Mouse (Mus musculus): ENCODE measurements around the gene Zfp618. TPM values are rescaled to one million over a fixed set of nuclear protein-coding genes. Genes with fewer than 3 reads are reported as not detected.

The Zfp618 gene
- polyA plus RNA-seq, 1 experiment from 2014 or later: 29.7 TPM

- H3K4me2 ChIP-seq (ENCODE audit: low read depth, severe bottlenecking): no peak overlapping the region
- H3K4me1 ChIP-seq (ENCODE audit: control insufficient read depth, insufficient read depth, low read length): peaks cover 8% of the 10 kb centered on the region
- DNase-seq (ENCODE audit: low spot score): no peak
- H3K4me3 ChIP-seq (ENCODE audit: low read depth, low read length): no peak overlapping the region
- no peaks in the 10 kb centered on the region for H3K9me3 ChIP-seq (ENCODE audit: control insufficient read depth, low read length)
- H3K36me3 ChIP-seq (ENCODE audit: control insufficient read depth, insufficient read depth, low read length): no peaks in the 10 kb centered on the region; the same call in 1 of the 2 replicates
- ATAC-seq (ENCODE audit: insufficient number of reproducible peaks, low FRiP score, low TSS enrichment, low read depth): no peak
- WGBS: 85% methylated on average over 11 of the region's 11 CpGs
- no peak overlapping the region for H3K9ac ChIP-seq (ENCODE audit: low read length)
- H3K27me3 ChIP-seq (ENCODE audit: control insufficient read depth, insufficient read depth, low read length): no peaks in the 10 kb centered on the region
- H3K27ac ChIP-seq (replicated peaks; ENCODE audit: low read depth, low read length): no peak overlapping the region
Measured at GRCm38 (mm10) chr4:63000316-63001055, 35.1 kb downstream of the Zfp618 start.

- Histone ChIP-seq H3K4me1 (ENCODE audit: control insufficient read depth, insufficient read depth, low read length) (peaks cover 8% of the 10 kb centered on the region), H3K27me3 (ENCODE audit: control insufficient read depth, insufficient read depth, low read length) (no peaks in the 10 kb centered on the region), H3K9me3 (ENCODE audit: control insufficient read depth, low read length) (no peaks in the 10 kb centered on the region), H3K4me3 (ENCODE audit: low read depth, low read length) (no peak overlapping the region), H3K4me2 (ENCODE audit: low read depth, severe bottlenecking) (no peak overlapping the region), H3K27ac (replicated peaks; ENCODE audit: low read depth, low read length) (no peak overlapping the region), H3K9ac (ENCODE audit: low read length) (no peak overlapping the region), H3K36me3 (ENCODE audit: control insufficient read depth, insufficient read depth, low read length) (no peaks in the 10 kb centered on the region; the same call in 1 of the 2 replicates)
- 79% methylated on average over 1 of the region's 1 CpGs for WGBS
- ATAC-seq (ENCODE audit: insufficient number of reproducible peaks, low FRiP score, low TSS enrichment, low read depth) (no peak), DNase-seq (ENCODE audit: low spot score) (no peak)
Measured at GRCm38 (mm10) chr4:63002386-63002785, 37.0 kb downstream of the Zfp618 start.

- no peaks in the 10 kb centered on the region for H3K9me3 ChIP-seq (ENCODE audit: control insufficient read depth, low read length)
- no peak overlapping the region for H3K4me2 ChIP-seq (ENCODE audit: low read depth, severe bottlenecking)
- H3K36me3 ChIP-seq (ENCODE audit: control insufficient read depth, insufficient read depth, low read length): no peaks in the 10 kb centered on the region; the same call in 1 of the 2 replicates
- H3K9ac ChIP-seq (ENCODE audit: low read length): no peak overlapping the region
- H3K27ac ChIP-seq (replicated peaks; ENCODE audit: low read depth, low read length): no peak overlapping the region
- no peak overlapping the region for H3K4me3 ChIP-seq (ENCODE audit: low read depth, low read length)
- WGBS: 73% methylated on average over 11 of the region's 11 CpGs
- H3K4me1 ChIP-seq (ENCODE audit: control insufficient read depth, insufficient read depth, low read length): no peaks in the 10 kb centered on the region
- H3K27me3 ChIP-seq (ENCODE audit: control insufficient read depth, insufficient read depth, low read length): no peaks in the 10 kb centered on the region
- DNase-seq (ENCODE audit: low spot score) (no peak), ATAC-seq (ENCODE audit: insufficient number of reproducible peaks, low FRiP score, low TSS enrichment, low read depth) (no peak)
Measured at GRCm38 (mm10) chr4:63004519-63004918, 39.1 kb downstream of the Zfp618 start.

DNA sequence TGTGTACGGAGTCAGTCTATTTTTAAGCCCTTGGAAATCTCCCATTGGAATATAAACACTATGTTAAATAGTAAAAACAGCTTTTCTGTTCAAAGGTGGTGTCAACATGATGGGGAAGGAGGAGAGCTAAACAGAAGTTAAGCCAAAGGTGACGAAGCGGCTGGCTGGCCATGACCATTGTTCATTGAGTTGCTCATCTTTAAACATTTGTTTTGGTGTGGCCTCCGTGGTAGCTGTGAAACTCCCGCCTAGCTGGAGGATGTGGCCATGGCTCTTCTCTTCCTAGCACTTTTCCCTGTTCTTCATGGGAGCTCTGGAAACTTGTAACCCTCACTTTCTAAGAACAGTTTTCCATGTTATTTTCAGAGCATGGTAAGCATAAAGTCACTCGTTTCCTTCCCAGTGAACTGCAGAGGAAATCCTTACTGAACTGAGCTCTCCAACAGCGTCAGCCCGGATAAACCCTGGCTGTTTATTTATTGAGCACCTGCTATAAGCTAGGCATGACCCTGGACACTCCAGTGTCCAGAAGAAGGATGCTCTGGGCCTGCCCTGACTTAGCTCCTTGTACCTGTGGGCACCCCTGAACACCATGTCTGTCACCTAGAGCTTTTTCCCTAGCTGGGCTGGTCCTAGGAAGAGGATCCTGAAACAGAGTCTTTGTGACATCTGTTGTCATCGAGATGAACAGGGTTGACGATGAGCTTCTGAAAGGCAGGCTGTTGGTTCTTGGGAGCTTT lies 40.2 kb downstream of the Zfp618 start:
- no peak overlapping the region for H3K4me3 ChIP-seq (ENCODE audit: low read depth, low read length)
- no peaks in the 10 kb centered on the region for H3K4me1 ChIP-seq (ENCODE audit: control insufficient read depth, insufficient read depth, low read length)
- WGBS: 85% methylated on average over 10 of the region's 10 CpGs
- H3K9me3 ChIP-seq (ENCODE audit: control insufficient read depth, low read length): no peaks in the 10 kb centered on the region
- no peak overlapping the region for H3K9ac ChIP-seq (ENCODE audit: low read length)
- DNase-seq (ENCODE audit: low spot score): no peak
- H3K27ac ChIP-seq (replicated peaks; ENCODE audit: low read depth, low read length): no peak overlapping the region
- ATAC-seq (ENCODE audit: insufficient number of reproducible peaks, low FRiP score, low TSS enrichment, low read depth): no peak
- H3K36me3 ChIP-seq (ENCODE audit: control insufficient read depth, insufficient read depth, low read length): no peaks in the 10 kb centered on the region
- H3K4me2 ChIP-seq (ENCODE audit: low read depth, severe bottlenecking): no peak overlapping the region
- no peaks in the 10 kb centered on the region for H3K27me3 ChIP-seq (ENCODE audit: control insufficient read depth, insufficient read depth, low read length)

- WGBS: 82% methylated on average over 7 of the region's 7 CpGs
- Histone ChIP-seq H3K9me3 (ENCODE audit: control insufficient read depth, low read length) (no peaks in the 10 kb centered on the region), H3K4me1 (ENCODE audit: control insufficient read depth, insufficient read depth, low read length) (no peaks in the 10 kb centered on the region), H3K27me3 (ENCODE audit: control insufficient read depth, insufficient read depth, low read length) (no peaks in the 10 kb centered on the region), H3K9ac (ENCODE audit: low read length) (no peak overlapping the region), H3K4me2 (ENCODE audit: low read depth, severe bottlenecking) (no peak overlapping the region), H3K36me3 (ENCODE audit: control insufficient read depth, insufficient read depth, low read length) (no peaks in the 10 kb centered on the region), H3K4me3 (ENCODE audit: low read depth, low read length) (no peak overlapping the region), H3K27ac (replicated peaks; ENCODE audit: low read depth, low read length) (no peak overlapping the region)
- ATAC-seq (ENCODE audit: insufficient number of reproducible peaks, low FRiP score, low TSS enrichment, low read depth) (no peak), DNase-seq (ENCODE audit: low spot score) (no peak)
Measured at GRCm38 (mm10) chr4:63006198-63007155, 41.1 kb downstream of the Zfp618 start.

- Histone ChIP-seq H3K4me2 (ENCODE audit: low read depth, severe bottlenecking) (no peak overlapping the region), H3K27me3 (ENCODE audit: control insufficient read depth, insufficient read depth, low read length) (no peaks in the 10 kb centered on the region), H3K9me3 (ENCODE audit: control insufficient read depth, low read length) (no peaks in the 10 kb centered on the region), H3K4me3 (ENCODE audit: low read depth, low read length) (no peak overlapping the region), H3K4me1 (ENCODE audit: control insufficient read depth, insufficient read depth, low read length) (no peaks in the 10 kb centered on the region), H3K27ac (replicated peaks; ENCODE audit: low read depth, low read length) (no peak overlapping the region), H3K9ac (ENCODE audit: low read length) (no peak overlapping the region), H3K36me3 (ENCODE audit: control insufficient read depth, insufficient read depth, low read length) (no peaks in the 10 kb centered on the region)
- ATAC-seq (ENCODE audit: insufficient number of reproducible peaks, low FRiP score, low TSS enrichment, low read depth) (no peak), DNase-seq (ENCODE audit: low spot score) (no peak)
- WGBS: 93% methylated on average over 9 of the region's 9 CpGs
Measured at GRCm38 (mm10) chr4:63008206-63008605, 42.8 kb downstream of the Zfp618 start.

GRCm38 (mm10) chr4:63008822-63009221 lies 43.4 kb downstream of the Zfp618 start:
- 85% methylated on average over 3 of the region's 3 CpGs for WGBS
- no peak for ATAC-seq (ENCODE audit: insufficient number of reproducible peaks, low FRiP score, low TSS enrichment, low read depth)
- Histone ChIP-seq H3K27me3 (ENCODE audit: control insufficient read depth, insufficient read depth, low read length) (no peaks in the 10 kb centered on the region), H3K4me1 (ENCODE audit: control insufficient read depth, insufficient read depth, low read length) (no peaks in the 10 kb centered on the region), H3K4me2 (ENCODE audit: low read depth, severe bottlenecking) (no peak overlapping the region), H3K36me3 (ENCODE audit: control insufficient read depth, insufficient read depth, low read length) (no peaks in the 10 kb centered on the region), H3K4me3 (ENCODE audit: low read depth, low read length) (no peak overlapping the region), H3K9me3 (ENCODE audit: control insufficient read depth, low read length) (no peaks in the 10 kb centered on the region), H3K27ac (replicated peaks; ENCODE audit: low read depth, low read length) (no peak overlapping the region), H3K9ac (ENCODE audit: low read length) (no peak overlapping the region)
- no peak for DNase-seq (ENCODE audit: low spot score)

DNA sequence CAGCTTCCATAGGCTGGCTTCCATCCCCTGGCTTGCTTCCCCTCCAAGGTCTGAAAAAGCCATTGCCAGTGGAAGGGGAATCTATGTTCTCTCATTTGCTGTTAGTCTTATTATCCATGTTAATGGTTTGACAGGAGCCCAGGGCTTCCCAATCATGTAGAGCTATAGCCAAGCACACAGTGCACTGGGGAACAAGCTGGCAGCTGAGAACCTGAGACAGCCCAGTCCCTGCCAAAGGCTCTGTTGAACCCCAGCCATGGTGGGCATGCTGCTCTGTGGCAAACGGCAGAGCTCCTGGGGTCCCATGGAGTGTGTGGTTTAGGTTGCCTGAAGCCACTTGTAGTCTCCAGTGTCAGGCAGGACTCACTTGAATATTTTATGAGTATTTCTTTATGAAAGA lies 44.4 kb downstream of the Zfp618 start:
- WGBS: 74% methylated on average over 1 of the region's 1 CpGs
- ATAC-seq (ENCODE audit: insufficient number of reproducible peaks, low FRiP score, low TSS enrichment, low read depth) (no peak), DNase-seq (ENCODE audit: low spot score) (no peak)
- Histone ChIP-seq H3K27ac (replicated peaks; ENCODE audit: low read depth, low read length) (no peak overlapping the region), H3K4me1 (ENCODE audit: control insufficient read depth, insufficient read depth, low read length) (no peaks in the 10 kb centered on the region), H3K27me3 (ENCODE audit: control insufficient read depth, insufficient read depth, low read length) (no peaks in the 10 kb centered on the region), H3K4me3 (ENCODE audit: low read depth, low read length) (no peak overlapping the region), H3K9ac (ENCODE audit: low read length) (no peak overlapping the region), H3K36me3 (ENCODE audit: control insufficient read depth, insufficient read depth, low read length) (no peaks in the 10 kb centered on the region), H3K9me3 (ENCODE audit: control insufficient read depth, low read length) (no peaks in the 10 kb centered on the region), H3K4me2 (ENCODE audit: low read depth, severe bottlenecking) (no peak overlapping the region)

Data from limb, embryonic 11.5 days (tissue).